Mouse (Mus musculus): ENCODE results near the gene Gm20903.
"Not testable (repeated sequence)": the region's sequence is repeated elsewhere in the genome, so short reads cannot be mapped to it uniquely, and the experiment has no call there.

The Gm20903 gene

GRCm38 (mm10) chrY:73669015-73669414 lies at the start of gene Gm20903:
Gene Gm20903, plus strand, starts transcription at chrY:73669315.
- DNase-seq = not testable (repeated sequence)

Data from cerebellum, postnatal 36 days (tissue).